Mouse (Mus musculus) forebrain, embryonic 13.5 days (tissue): ENCODE data around the gene Sult6b2. TPM values are rescaled to one million over a fixed set of nuclear protein-coding genes. Genes with fewer than 3 reads are reported as not detected.
A peak's percentile ranks its signal among the peaks of the same experiment; 100 is the strongest.

Experiments used
- ATAC-seq: fragments of 200-750 bp; cut with Nextera tagmentation; 2 replicates; pipeline ENCODE4 v1.8.0; 2017
- H3K27ac ChIP-seq: fragments of 300-500 bp; sonication (generic); 2 replicates; pipeline ENCODE4 v1.5.1; 2015; ENCODE audit warnings: inconsistent platforms, mild to moderate bottlenecking, moderate library complexity
- H3K27me3 ChIP-seq: fragments of 300-500 bp; sonication (generic); 2 replicates; pipeline ENCODE4 v1.6.1; 2015; ENCODE audit warnings: mild to moderate bottlenecking, inconsistent platforms
- H3K36me3 ChIP-seq: fragments of 300-500 bp; sonication (generic); 2 replicates; pipeline ENCODE4 v1.6.1; 2015; ENCODE audit warnings: mild to moderate bottlenecking, inconsistent platforms; ENCODE audit not compliant: poor library complexity, severe bottlenecking
- H3K4me1 ChIP-seq: fragments of 300-500 bp; sonication (generic); 2 replicates; pipeline ENCODE4 v1.6.1; 2015; ENCODE audit warnings: inconsistent platforms
- H3K4me2 ChIP-seq: fragments of 300-500 bp; sonication (generic); 2 replicates; pipeline ENCODE4 v1.6.1; 2015; ENCODE audit warnings: inconsistent platforms, mild to moderate bottlenecking, moderate library complexity
- H3K4me3 ChIP-seq: fragments of 300-500 bp; sonication (generic); 2 replicates; pipeline ENCODE4 v1.5.1; 2015; ENCODE audit warnings: mild to moderate bottlenecking, inconsistent platforms
- H3K9ac ChIP-seq: fragments of 300-500 bp; sonication (generic); 2 replicates; pipeline ENCODE4 v1.6.1; 2015; ENCODE audit warnings: mild to moderate bottlenecking, inconsistent platforms
- H3K9me3 ChIP-seq: fragments of 300-500 bp; sonication (generic); replicated peaks from 2 replicates; pipeline ENCODE4 v1.6.1; 2016; ENCODE audit warnings: inconsistent platforms
- WGBS: fragments of 180-500 bp; shearing (Covaris S2); methylation state at CpG from one replicate; pipeline ENCODE4 v1.1.7; 2015; 5-methylcytosine and 5-hydroxymethylcytosine counted together
- polyA plus RNA-seq: library from polyadenylated mRNA; unstranded; fragments of >200 nt; fragmentation: Nextera tagmentation; extraction: Ambion mirVana; gene quantifications from 2 replicates; pipeline ENCODE4 v1.2.1, GENCODE M21; 2015

The Sult6b2 gene
- polyA plus RNA-seq, result not detected in 2 replicates

DNA sequence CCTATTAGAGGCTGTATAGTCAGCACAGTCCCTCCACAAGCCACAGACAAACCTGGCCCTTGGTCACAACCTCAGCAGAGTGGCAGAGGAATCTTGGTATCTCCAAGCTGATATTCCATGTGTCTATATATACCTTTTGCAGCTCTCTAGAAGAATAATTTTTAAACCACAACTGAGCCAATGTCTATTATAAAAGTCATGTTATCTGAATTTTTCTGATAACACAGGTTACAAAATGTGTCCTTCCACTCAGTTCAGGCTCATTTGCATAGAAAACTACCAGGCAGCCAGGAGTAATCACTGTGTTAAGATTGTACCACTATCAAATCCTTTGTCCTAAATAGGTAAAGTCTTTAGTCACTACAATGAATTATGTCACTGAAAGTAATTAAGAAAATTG, at the start of gene Sult6b2:
Sult6b2 (minus strand) TSS at position 101 of the 400 bp plus-strand sequence.
- Histone ChIP-seq H3K9me3 (no peaks in the 10 kb centered on the region), H3K4me3 (no peak within 1 kb of the TSS), H3K27me3 (no peaks in the 10 kb centered on the region), H3K27ac (no peak within 1 kb of the TSS), H3K4me1 (0 out of 2 replicates have a peak, but pooled peaks cover 4% of the 10 kb centered on the region), H3K9ac (no peak within 1 kb of the TSS), H3K36me3 (no peaks in the 10 kb centered on the region), H3K4me2 (no peak within 1 kb of the TSS)
- no peak for ATAC-seq

DNA sequence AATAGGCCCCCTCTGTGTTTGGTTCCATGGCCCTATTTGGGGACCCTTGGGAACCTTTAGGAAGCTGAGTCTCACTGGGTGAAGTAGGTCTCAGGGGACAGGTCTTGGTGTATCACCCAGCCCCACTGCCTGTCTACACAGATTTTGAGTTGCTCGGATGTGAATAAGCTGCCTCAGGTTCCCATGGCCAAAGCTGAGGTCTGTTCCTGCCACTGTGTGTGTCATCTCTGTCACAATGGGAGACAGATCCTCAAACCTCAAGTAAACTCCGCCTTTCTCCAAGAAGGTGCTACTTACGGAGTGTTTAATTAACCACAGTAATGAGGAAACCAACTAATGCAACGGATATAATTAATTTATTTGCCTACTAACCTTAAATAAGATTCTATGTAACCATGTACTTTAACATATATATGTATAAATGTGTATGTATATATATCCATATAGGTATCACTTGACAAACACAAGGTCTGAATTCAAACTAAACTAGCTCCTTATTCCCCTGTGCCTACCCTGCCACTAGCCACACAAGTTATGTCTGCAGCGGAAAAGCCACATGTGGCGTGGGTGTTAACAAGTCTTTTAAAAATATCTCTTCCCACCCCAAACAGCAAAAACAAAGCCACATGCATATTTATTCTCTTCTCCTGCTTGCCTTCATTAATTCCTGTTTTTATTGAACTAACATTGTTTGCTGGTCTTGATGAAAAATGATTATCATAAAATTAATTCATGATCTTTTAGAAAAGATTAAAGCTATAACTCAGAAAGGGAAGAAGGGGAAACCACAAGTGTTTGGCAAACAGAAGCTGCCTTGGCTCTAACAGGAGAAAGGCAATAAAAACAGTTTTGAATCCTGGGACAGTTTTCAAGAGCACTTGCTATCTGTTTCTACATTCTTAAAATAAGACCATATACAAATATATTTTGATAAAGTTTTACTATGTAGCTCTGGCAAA, 48.4 kb upstream of the Sult6b2 start:
- 82% methylated on average over 6 of the region's 6 CpGs for WGBS
- no peaks in the 10 kb centered on the region for H3K4me1 ChIP-seq
- H3K4me2 ChIP-seq, result no peak overlapping the region
- H3K27ac ChIP-seq, result no peak overlapping the region
- no peak for ATAC-seq
- no peak overlapping the region for H3K9ac ChIP-seq
- no peak overlapping the region for H3K4me3 ChIP-seq
- no peaks in the 10 kb centered on the region for H3K27me3 ChIP-seq
- H3K9me3 ChIP-seq, result no peaks in the 10 kb centered on the region
- no peaks in the 10 kb centered on the region for H3K36me3 ChIP-seq

DNA sequence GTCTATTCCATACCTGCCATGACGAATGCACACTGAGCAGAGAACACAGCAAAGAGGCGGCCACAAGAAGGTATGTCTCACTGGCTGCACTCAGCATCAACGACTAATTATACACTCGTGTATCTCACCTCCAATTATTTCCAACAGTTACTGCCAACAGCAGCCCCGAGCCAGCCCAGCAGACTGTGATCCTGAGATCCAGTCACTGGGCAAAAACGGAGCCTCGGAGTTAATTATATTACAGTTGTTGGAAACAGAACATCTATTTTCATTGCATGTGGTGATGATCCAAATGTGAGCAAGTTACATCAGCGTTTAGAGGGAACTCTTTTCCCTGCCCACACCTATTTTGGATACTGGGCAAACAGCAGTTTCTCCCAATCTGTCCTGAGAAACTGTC, 46.1 kb upstream of the Sult6b2 start:
- Histone ChIP-seq H3K4me1 (no peaks in the 10 kb centered on the region), H3K9me3 (no peaks in the 10 kb centered on the region), H3K27ac (no peak overlapping the region), H3K4me2 (no peak overlapping the region), H3K36me3 (no peaks in the 10 kb centered on the region), H3K4me3 (no peak overlapping the region), H3K9ac (no peak overlapping the region), H3K27me3 (no peaks in the 10 kb centered on the region)
- no peak for ATAC-seq
- 67% methylated on average over 8 of the region's 8 CpGs for WGBS

DNA sequence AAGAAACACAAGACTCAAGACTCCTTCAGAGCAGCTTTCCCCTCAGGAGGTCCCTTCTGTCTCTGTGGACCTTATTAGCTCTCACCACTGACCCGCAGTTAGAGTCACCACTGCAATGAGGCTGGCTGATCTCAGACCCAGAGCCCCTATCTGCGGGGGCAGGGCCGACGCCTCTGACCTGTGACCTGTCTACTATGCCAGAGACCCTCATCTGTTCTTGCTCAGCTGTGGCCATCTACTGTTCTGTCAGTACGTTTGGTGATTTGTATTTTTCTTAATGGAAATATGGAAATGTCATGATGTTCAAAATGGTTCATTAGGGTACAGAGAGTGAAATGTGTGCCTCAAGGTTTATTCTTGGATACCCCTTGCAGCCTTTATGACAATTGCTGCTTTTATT, 45.0 kb upstream of the Sult6b2 start:
- WGBS, result 59% methylated on average over 5 of the region's 5 CpGs
- Histone ChIP-seq H3K9ac (no peak overlapping the region), H3K9me3 (no peaks in the 10 kb centered on the region), H3K27me3 (no peaks in the 10 kb centered on the region), H3K27ac (no peak overlapping the region), H3K4me3 (no peak overlapping the region), H3K4me2 (no peak overlapping the region), H3K36me3 (no peaks in the 10 kb centered on the region), H3K4me1 (no peaks in the 10 kb centered on the region)
- no peak for ATAC-seq

DNA sequence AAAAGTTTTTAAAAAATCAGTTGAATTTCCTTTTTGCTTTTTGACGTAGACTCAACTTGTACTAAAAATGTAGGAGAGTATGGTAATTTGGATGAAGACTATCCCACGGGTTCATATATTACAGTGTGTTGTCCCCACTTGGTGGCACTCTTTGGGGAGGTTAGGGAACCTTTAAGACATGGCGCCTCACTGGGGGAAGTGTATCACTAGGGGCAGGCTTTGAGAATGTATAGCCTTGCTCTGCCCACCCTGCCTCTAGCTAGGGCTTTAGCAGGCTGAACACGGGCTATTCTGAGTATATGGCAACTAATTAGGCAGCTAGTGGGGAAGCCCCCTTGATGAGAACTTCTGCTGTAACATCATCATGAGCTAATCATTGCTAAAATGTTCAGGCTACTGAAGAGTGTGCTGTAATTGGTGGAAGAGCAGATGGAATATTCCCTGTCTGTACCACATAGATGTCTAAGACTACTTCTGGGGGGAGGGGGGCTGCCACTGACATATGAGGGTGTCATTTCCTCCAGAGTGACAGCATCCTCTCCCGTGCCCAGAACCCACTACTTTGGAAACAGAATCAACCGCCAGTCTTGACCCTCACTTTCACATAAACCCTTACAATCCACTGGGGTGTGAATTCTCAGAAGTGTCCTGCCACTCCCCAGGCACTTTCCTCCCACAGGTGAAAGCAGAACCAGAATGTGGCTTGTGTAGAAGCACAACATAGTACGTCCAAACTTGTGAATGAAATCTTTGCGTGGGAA, 43.8 kb upstream of the Sult6b2 start:
- no peak for ATAC-seq
- H3K9me3 ChIP-seq, result no peaks in the 10 kb centered on the region

DNA sequence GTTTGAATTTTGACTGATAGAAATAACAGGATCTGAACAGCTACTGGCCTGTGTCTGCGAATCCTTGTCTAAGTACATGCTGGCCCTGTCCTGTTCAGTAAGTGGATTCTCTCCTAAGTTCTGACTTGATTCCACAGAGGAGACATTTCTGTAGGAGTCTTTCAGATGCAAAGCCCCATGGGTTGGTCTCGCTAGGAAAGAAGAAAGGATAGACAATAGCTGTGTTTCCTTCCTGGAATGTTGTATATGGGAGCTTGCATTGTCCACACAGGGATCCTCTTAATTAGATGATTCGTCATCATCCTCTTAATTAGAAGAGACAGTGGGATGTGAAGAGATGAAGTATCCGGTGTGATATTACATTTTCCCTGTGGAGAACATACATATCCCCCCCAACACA, 42.6 kb upstream of the Sult6b2 start:
- Histone ChIP-seq H3K27me3 (no peaks in the 10 kb centered on the region), H3K4me2 (no peak overlapping the region), H3K27ac (no peak overlapping the region), H3K36me3 (no peaks in the 10 kb centered on the region), H3K9me3 (no peaks in the 10 kb centered on the region), H3K4me3 (no peak overlapping the region), H3K4me1 (no peaks in the 10 kb centered on the region), H3K9ac (no peak overlapping the region)
- 83% methylated on average over 4 of the region's 4 CpGs for WGBS
- no peak for ATAC-seq

More for the DNA sequence above, 43.8 kb upstream of the Sult6b2 start:
- Histone ChIP-seq H3K27ac (no peak overlapping the region), H3K9ac (no peak overlapping the region), H3K27me3 (no peaks in the 10 kb centered on the region), H3K4me2 (no peak overlapping the region), H3K36me3 (no peaks in the 10 kb centered on the region), H3K4me1 (no peaks in the 10 kb centered on the region), H3K4me3 (no peak overlapping the region)
- 81% methylated on average over 8 of the region's 8 CpGs for WGBS

DNA sequence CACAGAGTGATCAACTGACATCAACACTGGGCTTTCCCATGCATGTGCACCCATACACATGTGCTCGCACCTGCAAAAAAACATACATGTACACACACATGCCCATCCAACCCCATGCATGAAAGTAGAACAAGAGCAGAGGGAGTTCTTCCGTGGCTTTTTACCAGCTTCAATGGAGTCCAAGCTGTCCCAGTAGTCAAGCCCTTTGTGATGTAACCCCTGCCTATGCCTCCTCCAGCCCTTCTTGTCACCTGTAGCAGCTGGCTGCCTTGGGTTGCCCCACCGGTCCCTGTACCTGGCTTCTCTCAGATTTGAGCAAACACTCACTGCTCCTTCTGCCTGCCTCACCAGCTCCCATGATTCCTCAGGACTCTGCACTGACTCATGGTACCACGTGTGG, 40.8 kb upstream of the Sult6b2 start:
- Histone ChIP-seq H3K9me3 (no peaks in the 10 kb centered on the region), H3K27me3 (no peaks in the 10 kb centered on the region), H3K27ac (no peak overlapping the region), H3K4me1 (no peaks in the 10 kb centered on the region), H3K4me2 (no peak overlapping the region), H3K4me3 (no peak overlapping the region), H3K36me3 (no peaks in the 10 kb centered on the region), H3K9ac (no peak overlapping the region)
- 81% methylated on average over 4 of the region's 4 CpGs for WGBS
- ATAC-seq, result no peak

DNA sequence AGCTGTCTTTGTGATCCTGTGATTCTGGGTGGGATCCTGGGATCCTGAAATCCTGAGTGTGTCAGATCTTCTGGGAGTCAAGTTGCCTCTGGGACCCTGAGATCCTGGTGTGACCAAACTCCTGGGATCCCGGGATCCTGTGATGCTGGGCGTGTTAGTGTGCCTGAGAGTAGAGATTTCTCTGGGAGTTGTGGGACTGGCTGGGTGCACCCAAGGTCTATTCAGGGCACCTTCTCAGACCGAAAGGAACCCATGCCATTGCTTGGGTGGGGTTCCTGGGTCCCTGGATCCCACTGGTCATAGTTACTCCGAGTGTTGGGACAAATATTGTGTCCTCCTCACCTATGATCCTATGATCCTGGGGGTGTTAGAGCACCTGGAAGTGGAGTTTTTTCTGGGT, 39.8 kb upstream of the Sult6b2 start:
- no peak overlapping the region for H3K4me2 ChIP-seq
- H3K9ac ChIP-seq, result no peak overlapping the region
- H3K27me3 ChIP-seq, result no peaks in the 10 kb centered on the region
- H3K4me3 ChIP-seq, result no peak overlapping the region
- 92% methylated on average over 4 of the region's 4 CpGs for WGBS
- ATAC-seq, result no peak
- no peaks in the 10 kb centered on the region for H3K4me1 ChIP-seq
- no peaks in the 10 kb centered on the region for H3K9me3 ChIP-seq
- 0 out of 2 replicates have a peak, but pooled peaks cover 2% of the 10 kb centered on the region for H3K36me3 ChIP-seq
- no peak overlapping the region for H3K27ac ChIP-seq

DNA sequence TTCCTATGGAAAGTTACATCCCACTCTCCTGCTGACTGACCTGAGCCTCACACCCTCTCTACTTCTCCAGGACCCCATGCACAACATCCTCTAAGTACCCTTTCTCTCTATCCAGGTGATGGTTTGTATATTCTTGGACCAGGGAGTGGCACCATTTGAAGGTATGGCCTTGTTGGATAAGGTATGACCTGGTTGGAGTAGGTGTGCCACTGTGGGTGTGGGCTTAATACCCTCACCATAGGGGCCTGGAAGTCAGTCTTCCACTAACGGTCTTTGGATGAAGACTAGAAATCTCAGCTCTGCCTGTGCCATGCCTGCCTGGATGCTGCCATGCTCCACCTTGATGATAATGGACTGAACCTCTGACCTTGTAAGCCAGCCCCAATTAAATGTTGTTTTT, 34.2 kb upstream of the Sult6b2 start:
- Histone ChIP-seq H3K9me3 (no peaks in the 10 kb centered on the region), H3K27ac (no peak overlapping the region), H3K4me1 (no peaks in the 10 kb centered on the region), H3K9ac (no peak overlapping the region), H3K36me3 (0 out of 2 replicates have a peak, but pooled peaks cover 2% of the 10 kb centered on the region), H3K27me3 (no peaks in the 10 kb centered on the region), H3K4me2 (no peak overlapping the region), H3K4me3 (no peak overlapping the region)
- ATAC-seq, result no peak
- 93% methylated on average over 1 of the region's 1 CpGs for WGBS

DNA sequence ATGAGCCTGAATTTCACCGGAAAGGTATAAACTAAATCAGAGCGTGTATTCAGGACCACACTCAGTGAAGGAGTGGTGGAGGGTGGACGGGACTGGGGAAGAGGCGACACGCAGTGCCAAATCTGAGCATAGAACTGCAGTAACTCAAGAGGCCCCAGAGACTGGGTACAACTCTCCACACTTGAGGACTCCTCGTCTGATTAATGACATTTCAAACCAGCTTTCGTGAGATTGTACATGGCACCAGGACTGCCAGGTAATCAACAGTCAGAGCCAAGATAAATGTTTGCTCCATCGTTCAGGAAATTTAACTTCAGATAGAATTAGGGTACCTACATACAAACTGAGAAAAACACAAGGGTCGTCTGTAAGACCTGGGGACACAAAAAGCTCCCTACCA, 33.0 kb upstream of the Sult6b2 start:
- no peak for ATAC-seq
- H3K27ac ChIP-seq, result no peak overlapping the region
- H3K4me1 ChIP-seq, result no peaks in the 10 kb centered on the region
- H3K4me2 ChIP-seq, result no peak overlapping the region
- H3K36me3 ChIP-seq, result 0 out of 2 replicates have a peak, but pooled peaks cover 2% of the 10 kb centered on the region
- WGBS, result 89% methylated on average over 9 of the region's 9 CpGs
- no peaks in the 10 kb centered on the region for H3K27me3 ChIP-seq
- H3K9ac ChIP-seq, result no peak overlapping the region
- H3K9me3 ChIP-seq, result no peaks in the 10 kb centered on the region
- no peak overlapping the region for H3K4me3 ChIP-seq

DNA sequence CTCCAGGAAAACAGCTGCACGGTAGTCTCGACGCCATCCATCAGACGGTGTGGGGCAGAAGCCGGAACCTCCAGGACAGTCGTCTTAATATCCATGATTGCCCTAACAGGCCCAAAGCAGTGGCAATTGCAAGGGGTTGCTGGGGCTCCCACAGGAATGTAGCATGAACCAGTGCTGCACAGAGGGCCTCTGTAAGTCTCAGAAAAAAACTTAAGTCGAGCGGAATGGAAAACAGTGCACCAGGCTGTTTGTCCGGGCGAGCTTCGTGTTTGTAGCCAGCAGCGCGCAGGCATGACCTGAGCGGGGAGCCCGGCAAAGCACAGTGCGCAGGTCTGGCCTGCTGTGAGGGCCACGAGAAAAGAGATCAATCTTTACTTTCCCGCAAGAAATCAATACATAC, 31.4 kb upstream of the Sult6b2 start:
- no peak overlapping the region for H3K9ac ChIP-seq
- H3K36me3 ChIP-seq, result 0 out of 2 replicates have a peak, but pooled peaks cover 2% of the 10 kb centered on the region

DNA sequence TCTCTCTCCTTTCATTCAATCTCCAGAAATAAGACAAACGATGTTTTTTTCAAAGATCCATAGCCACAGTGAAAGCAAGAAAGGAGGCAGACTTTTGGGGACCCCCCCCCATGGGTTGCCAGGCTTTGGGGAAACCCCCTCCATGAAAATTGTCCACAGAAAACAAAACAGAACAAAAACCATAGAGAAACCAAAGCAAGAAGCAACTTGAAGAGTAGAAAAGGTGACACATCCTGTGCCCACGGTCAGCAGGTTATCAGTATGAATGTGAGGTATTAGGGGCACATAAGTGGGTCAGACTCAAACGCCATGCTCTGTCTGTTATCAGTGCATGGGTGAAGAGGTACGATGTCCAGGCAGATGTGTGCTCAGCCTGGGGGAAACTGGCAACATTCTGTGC, 30.6 kb upstream of the Sult6b2 start:
- Histone ChIP-seq H3K4me3 (no peak overlapping the region), H3K27me3 (no peaks in the 10 kb centered on the region), H3K9ac (no peak overlapping the region), H3K4me2 (no peak overlapping the region), H3K27ac (no peak overlapping the region), H3K36me3 (0 out of 2 replicates have a peak, but pooled peaks cover 2% of the 10 kb centered on the region), H3K4me1 (no peaks in the 10 kb centered on the region), H3K9me3 (no peaks in the 10 kb centered on the region)
- WGBS, result 86% methylated on average over 4 of the region's 4 CpGs
- no peak for ATAC-seq

More for the DNA sequence above, 31.4 kb upstream of the Sult6b2 start:
- WGBS, result 58% methylated on average over 18 of the region's 18 CpGs
- Histone ChIP-seq H3K4me3 (no peak overlapping the region), H3K9me3 (no peaks in the 10 kb centered on the region), H3K27me3 (no peaks in the 10 kb centered on the region), H3K4me1 (no peaks in the 10 kb centered on the region), H3K4me2 (peak overlapping the region; percentile 33; the same call in 1 of the 2 replicates), H3K27ac (no peak overlapping the region)
- ATAC-seq, result peak; percentile 74
